Mouse (Mus musculus): Measurements from ENCODE around the gene Trdmt1. TPM values are rescaled to one million over a fixed set of nuclear protein-coding genes. Genes with fewer than 3 reads are reported as not detected.

The Trdmt1 gene
- polyA plus RNA-seq, 1 experiment from 2014 or later = 8.2 TPM

- Histone ChIP-seq H3K27ac (replicated peaks) (no peak overlapping the region), H3K4me3 (no peak overlapping the region), H3K36me3 (no peaks in the 10 kb centered on the region), H3K27me3 (no peaks in the 10 kb centered on the region), H3K4me2 (replicated peaks) (no peak overlapping the region), H3K9ac (replicated peaks) (no peak overlapping the region), H3K4me1 (no peaks in the 10 kb centered on the region), H3K9me3 (no peaks in the 10 kb centered on the region)
- 91% methylated on average over 3 of the region's 3 CpGs for WGBS
- no peak for ATAC-seq (ENCODE audit: low FRiP score, low read depth)
These were observed 59.9 kb downstream of the Trdmt1 start for GRCm38 (mm10) chr2:13484566-13484965.

- Histone ChIP-seq H3K9ac (replicated peaks) (no peak overlapping the region), H3K4me3 (no peak overlapping the region), H3K4me1 (no peaks in the 10 kb centered on the region), H3K4me2 (replicated peaks) (no peak overlapping the region), H3K27me3 (no peaks in the 10 kb centered on the region), H3K9me3 (no peaks in the 10 kb centered on the region), H3K36me3 (no peaks in the 10 kb centered on the region), H3K27ac (replicated peaks) (no peak overlapping the region)
- ATAC-seq (ENCODE audit: low FRiP score, low read depth) = no peak
- WGBS = 85% methylated on average over 2 of the region's 2 CpGs
These were observed 63.7 kb downstream of the Trdmt1 start for GRCm38 (mm10) chr2:13480744-13481143.

GRCm38 (mm10) chr2:13479165-13479564, 65.3 kb downstream of the Trdmt1 start:
- H3K9ac ChIP-seq (replicated peaks) = no peak overlapping the region
- no peak for ATAC-seq (ENCODE audit: low FRiP score, low read depth)
- H3K36me3 ChIP-seq = no peaks in the 10 kb centered on the region
- H3K27ac ChIP-seq (replicated peaks) = no peak overlapping the region
- no peaks in the 10 kb centered on the region for H3K9me3 ChIP-seq
- H3K4me1 ChIP-seq = no peaks in the 10 kb centered on the region
- H3K4me2 ChIP-seq (replicated peaks) = no peak overlapping the region
- 94% methylated on average over 7 of the region's 7 CpGs for WGBS
- H3K4me3 ChIP-seq = no peak overlapping the region
- H3K27me3 ChIP-seq = no peaks in the 10 kb centered on the region

GRCm38 (mm10) chr2:13470108-13470507, 74.4 kb downstream of the Trdmt1 start:
- Histone ChIP-seq H3K4me1 (no peaks in the 10 kb centered on the region), H3K9me3 (no peaks in the 10 kb centered on the region), H3K27me3 (no peaks in the 10 kb centered on the region), H3K27ac (replicated peaks) (no peak overlapping the region), H3K4me2 (replicated peaks) (no peak overlapping the region), H3K36me3 (no peaks in the 10 kb centered on the region), H3K9ac (replicated peaks) (no peak overlapping the region), H3K4me3 (no peak overlapping the region)
- ATAC-seq (ENCODE audit: low FRiP score, low read depth) = no peak
- WGBS = 95% methylated on average over 3 of the region's 3 CpGs

GRCm38 (mm10) chr2:13469641-13470040, 74.8 kb downstream of the Trdmt1 start:
- Histone ChIP-seq H3K27me3 (no peaks in the 10 kb centered on the region), H3K4me1 (no peaks in the 10 kb centered on the region), H3K27ac (replicated peaks) (no peak overlapping the region), H3K9me3 (no peaks in the 10 kb centered on the region), H3K36me3 (no peaks in the 10 kb centered on the region), H3K4me2 (replicated peaks) (no peak overlapping the region), H3K4me3 (no peak overlapping the region), H3K9ac (replicated peaks) (no peak overlapping the region)
- ATAC-seq (ENCODE audit: low FRiP score, low read depth) = no peak
- 87% methylated on average over 4 of the region's 4 CpGs for WGBS

- H3K27me3 ChIP-seq = no peaks in the 10 kb centered on the region
- no peaks in the 10 kb centered on the region for H3K4me1 ChIP-seq
- H3K27ac ChIP-seq (replicated peaks) = no peak overlapping the region
- H3K4me2 ChIP-seq (replicated peaks) = no peak overlapping the region
- H3K36me3 ChIP-seq = no peaks in the 10 kb centered on the region
- 91% methylated on average over 3 of the region's 3 CpGs for WGBS
- H3K4me3 ChIP-seq = no peak overlapping the region
- no peak for ATAC-seq (ENCODE audit: low FRiP score, low read depth)
- no peak overlapping the region for H3K9ac ChIP-seq (replicated peaks)
- H3K9me3 ChIP-seq = no peaks in the 10 kb centered on the region
These were observed 77.8 kb downstream of the Trdmt1 start for GRCm38 (mm10) chr2:13466685-13467084.

Other genes starting within 250 kb of the Trdmt1 start
- gene Cubn, start 52.9 kb downstream of the Trdmt1 start, polyA plus RNA-seq (2016; fragmentation: Nextera tagmentation; extraction: Ambion mirVana) = 0.41 and 0.89 TPM in 2 replicates
- gene Vim, start 29.3 kb upstream of the Trdmt1 start, polyA plus RNA-seq (2016; fragmentation: Nextera tagmentation; extraction: Ambion mirVana) = 1,184 and 1,191 TPM in 2 replicates
- gene St8sia6, start 249.4 kb upstream of the Trdmt1 start, polyA plus RNA-seq (2016; fragmentation: Nextera tagmentation; extraction: Ambion mirVana) = 0.26 and 0.34 TPM in 2 replicates

Measured in midbrain, embryonic 12.5 days (tissue).